Mouse (Mus musculus): ENCODE results near the gene Wwc1. TPM values are rescaled to one million over a fixed set of nuclear protein-coding genes. Genes with fewer than 3 reads are reported as not detected.

Wwc1 gene
- total and polyA plus RNA-seq, 2 experiments = 11.3 to 25.0 TPM

GRCm38 (mm10) chr11:35991846-35992245 lies 11.5 kb upstream of the Wwc1 start:
- Histone ChIP-seq H3K79me2 (ENCODE audit: control insufficient read depth, insufficient read depth, low read length) (no peaks in the 10 kb centered on the region), H3K4me1 (ENCODE audit: control insufficient read depth, insufficient read depth, low read length) (no peaks in the 10 kb centered on the region), H3K36me3 (ENCODE audit: control insufficient read depth, insufficient read depth, low read length) (no peaks in the 10 kb centered on the region), H3K27ac (replicated peaks; ENCODE audit: insufficient read depth, low read depth, low read length) (no peak overlapping the region), H3K27me3 (ENCODE audit: control insufficient read depth, insufficient read depth, low read length) (no peaks in the 10 kb centered on the region), H3K4me3 (ENCODE audit: insufficient read depth, low read depth, low read length) (no peak overlapping the region), H3K9ac (ENCODE audit: low read depth, low read length) (no peak overlapping the region)
- 89% methylated on average over 2 of the region's 2 CpGs for WGBS
- no peak for TF ChIP-seq CTCF (IDR thresholded peaks at IDR 0.05; ENCODE audit: low read depth, low read length)
- TF ChIP-seq POLR2A (IDR thresholded peaks at IDR 0.05; ENCODE audit: extremely low read depth, insufficient read depth, low read length) = no peak
- no peak for DNase-seq (ENCODE audit: extremely low read depth, low read depth, low spot score)

GRCm38 (mm10) chr11:35989967-35990366 lies 9.6 kb upstream of the Wwc1 start:
- H3K4me3 ChIP-seq (ENCODE audit: insufficient read depth, low read depth, low read length) = no peak overlapping the region

GRCm38 (mm10) chr11:35985841-35986393 lies 5.6 kb upstream of the Wwc1 start:
- Histone ChIP-seq H3K79me2 (ENCODE audit: control insufficient read depth, insufficient read depth, low read length) (no peaks in the 10 kb centered on the region), H3K9ac (ENCODE audit: low read depth, low read length) (no peak overlapping the region), H3K27me3 (ENCODE audit: control insufficient read depth, insufficient read depth, low read length) (no peaks in the 10 kb centered on the region), H3K4me1 (ENCODE audit: control insufficient read depth, insufficient read depth, low read length) (no peaks in the 10 kb centered on the region; the same call in 1 of the 2 replicates), H3K27ac (replicated peaks; ENCODE audit: insufficient read depth, low read depth, low read length) (no peak overlapping the region), H3K36me3 (ENCODE audit: control insufficient read depth, insufficient read depth, low read length) (no peaks in the 10 kb centered on the region), H3K4me3 (ENCODE audit: insufficient read depth, low read depth, low read length) (no peak overlapping the region)
- peak; percentile 49 for DNase-seq (ENCODE audit: extremely low read depth, low read depth, low spot score)
- TF ChIP-seq POLR2A (IDR thresholded peaks at IDR 0.05; ENCODE audit: extremely low read depth, insufficient read depth, low read length) (no peak), CTCF (IDR thresholded peaks at IDR 0.05; ENCODE audit: low read depth, low read length) (peak; percentile 46; the same call in 1 of the 2 replicates)
- WGBS = 6% methylated on average over 19 of the region's 19 CpGs

More at GRCm38 (mm10) chr11:35989967-35990366, 9.6 kb upstream of the Wwc1 start:
- Histone ChIP-seq H3K4me1 (ENCODE audit: control insufficient read depth, insufficient read depth, low read length) (no peaks in the 10 kb centered on the region), H3K27me3 (ENCODE audit: control insufficient read depth, insufficient read depth, low read length) (no peaks in the 10 kb centered on the region), H3K27ac (replicated peaks; ENCODE audit: insufficient read depth, low read depth, low read length) (no peak overlapping the region), H3K9ac (ENCODE audit: low read depth, low read length) (no peak overlapping the region), H3K36me3 (ENCODE audit: control insufficient read depth, insufficient read depth, low read length) (no peaks in the 10 kb centered on the region), H3K79me2 (ENCODE audit: control insufficient read depth, insufficient read depth, low read length) (no peaks in the 10 kb centered on the region)
- no peak for DNase-seq (ENCODE audit: extremely low read depth, low read depth, low spot score)
- TF ChIP-seq CTCF (IDR thresholded peaks at IDR 0.05; ENCODE audit: low read depth, low read length) (no peak), POLR2A (IDR thresholded peaks at IDR 0.05; ENCODE audit: extremely low read depth, insufficient read depth, low read length) (no peak)
- WGBS = 86% methylated on average over 4 of the region's 4 CpGs

GRCm38 (mm10) chr11:35982734-35983133 lies 2.4 kb upstream of the Wwc1 start:
- WGBS = 87% methylated on average over 3 of the region's 3 CpGs

GRCm38 (mm10) chr11:35979733-35980410 lies 455 bp downstream of the Wwc1 start:
- H3K4me3 ChIP-seq (ENCODE audit: insufficient read depth, low read depth, low read length) = peak overlapping the region; percentile 93
- under 1% methylated on average over 58 of the region's 66 CpGs for WGBS
- no peaks in the 10 kb centered on the region for H3K36me3 ChIP-seq (ENCODE audit: control insufficient read depth, insufficient read depth, low read length)
- H3K9ac ChIP-seq (ENCODE audit: low read depth, low read length) = peak overlapping the region; percentile 89
- H3K4me1 ChIP-seq (ENCODE audit: control insufficient read depth, insufficient read depth, low read length) = peaks cover 34% of the 10 kb centered on the region
- TF ChIP-seq POLR2A (IDR thresholded peaks at IDR 0.05; ENCODE audit: extremely low read depth, insufficient read depth, low read length) = no peak
- no peak for TF ChIP-seq CTCF (IDR thresholded peaks at IDR 0.05; ENCODE audit: low read depth, low read length)
- H3K27ac ChIP-seq (replicated peaks; ENCODE audit: insufficient read depth, low read depth, low read length) = peak overlapping the region; percentile 76
- peak; percentile 59 for DNase-seq (ENCODE audit: extremely low read depth, low read depth, low spot score)
- no peaks in the 10 kb centered on the region for H3K27me3 ChIP-seq (ENCODE audit: control insufficient read depth, insufficient read depth, low read length)
- H3K79me2 ChIP-seq (ENCODE audit: control insufficient read depth, insufficient read depth, low read length) = peaks cover 22% of the 10 kb centered on the region

More at GRCm38 (mm10) chr11:35982734-35983133, 2.4 kb upstream of the Wwc1 start:
- no peak overlapping the region for H3K9ac ChIP-seq (ENCODE audit: low read depth, low read length)
- peaks cover 18% of the 10 kb centered on the region for H3K79me2 ChIP-seq (ENCODE audit: control insufficient read depth, insufficient read depth, low read length)
- H3K4me1 ChIP-seq (ENCODE audit: control insufficient read depth, insufficient read depth, low read length) = peaks cover 13% of the 10 kb centered on the region
- TF ChIP-seq POLR2A (IDR thresholded peaks at IDR 0.05; ENCODE audit: extremely low read depth, insufficient read depth, low read length) (no peak), CTCF (IDR thresholded peaks at IDR 0.05; ENCODE audit: low read depth, low read length) (no peak)
- H3K27me3 ChIP-seq (ENCODE audit: control insufficient read depth, insufficient read depth, low read length) = no peaks in the 10 kb centered on the region
- H3K4me3 ChIP-seq (ENCODE audit: insufficient read depth, low read depth, low read length) = no peak overlapping the region
- no peak overlapping the region for H3K27ac ChIP-seq (replicated peaks; ENCODE audit: insufficient read depth, low read depth, low read length)
- no peaks in the 10 kb centered on the region for H3K36me3 ChIP-seq (ENCODE audit: control insufficient read depth, insufficient read depth, low read length)
- DNase-seq (ENCODE audit: extremely low read depth, low read depth, low spot score) = no peak

- H3K27me3 ChIP-seq (ENCODE audit: control insufficient read depth, insufficient read depth, low read length) = no peaks in the 10 kb centered on the region
- peak overlapping the region; percentile 93 for H3K4me3 ChIP-seq (ENCODE audit: insufficient read depth, low read depth, low read length)
- H3K79me2 ChIP-seq (ENCODE audit: control insufficient read depth, insufficient read depth, low read length) = peaks cover 23% of the 10 kb centered on the region
- peak overlapping the region; percentile 89 for H3K9ac ChIP-seq (ENCODE audit: low read depth, low read length)
- peak; percentile 42 for DNase-seq (ENCODE audit: extremely low read depth, low read depth, low spot score)
- TF ChIP-seq CTCF (IDR thresholded peaks at IDR 0.05; ENCODE audit: low read depth, low read length) (no peak), POLR2A (IDR thresholded peaks at IDR 0.05; ENCODE audit: extremely low read depth, insufficient read depth, low read length) (no peak)
- no peaks in the 10 kb centered on the region for H3K36me3 ChIP-seq (ENCODE audit: control insufficient read depth, insufficient read depth, low read length)
- peak overlapping the region; percentile 76 for H3K27ac ChIP-seq (replicated peaks; ENCODE audit: insufficient read depth, low read depth, low read length)
- peaks cover 37% of the 10 kb centered on the region for H3K4me1 ChIP-seq (ENCODE audit: control insufficient read depth, insufficient read depth, low read length)
- WGBS = under 1% methylated on average over 10 of the region's 12 CpGs
Measured at GRCm38 (mm10) chr11:35979266-35979732, 1.0 kb downstream of the Wwc1 start.

Data from liver, adult 2 months (tissue).